Mouse (Mus musculus) urinary bladder, postnatal 25 days (tissue): ENCODE measurements at regions not wholly inside any gene's neighbourhood (a gene's known extent, or its start where the extent isn't known, plus 50 kb on each side); places are given as distances from the start of the nearest gene placed in this dataset.
A peak's percentile ranks its signal among the peaks of the same experiment; 100 is the strongest.
"Not testable (repeated sequence)": the region's sequence is repeated elsewhere in the genome, so short reads cannot be mapped to it uniquely, and the experiment has no call there.

Source experiments
- DNase-seq: peaks from one replicate; pipeline ENCODE4 v3.0.0; 2022; ENCODE audit warnings: low spot score

DNA sequence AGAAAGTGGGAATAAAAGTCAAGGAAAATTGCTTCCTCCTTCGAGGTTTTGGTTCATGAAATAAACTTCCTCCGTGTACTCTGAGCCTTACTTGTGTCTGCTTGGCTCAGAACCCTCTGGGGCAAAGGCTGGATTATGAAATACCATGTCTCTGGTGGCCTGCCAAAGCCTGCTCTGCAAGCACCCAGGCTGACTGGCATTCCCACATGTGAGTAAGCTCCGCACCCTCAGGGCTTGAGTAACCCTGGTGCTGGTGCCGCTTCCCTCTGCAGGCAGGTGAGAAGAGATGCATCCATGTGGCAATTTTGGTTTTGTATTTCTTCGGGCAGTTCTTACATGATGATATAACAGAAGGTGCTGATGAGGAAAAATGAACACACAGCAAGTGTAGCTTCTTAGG, 66.0 kb downstream of the Nr2f2 start:
- DNase-seq, result peak; percentile 66

DNA sequence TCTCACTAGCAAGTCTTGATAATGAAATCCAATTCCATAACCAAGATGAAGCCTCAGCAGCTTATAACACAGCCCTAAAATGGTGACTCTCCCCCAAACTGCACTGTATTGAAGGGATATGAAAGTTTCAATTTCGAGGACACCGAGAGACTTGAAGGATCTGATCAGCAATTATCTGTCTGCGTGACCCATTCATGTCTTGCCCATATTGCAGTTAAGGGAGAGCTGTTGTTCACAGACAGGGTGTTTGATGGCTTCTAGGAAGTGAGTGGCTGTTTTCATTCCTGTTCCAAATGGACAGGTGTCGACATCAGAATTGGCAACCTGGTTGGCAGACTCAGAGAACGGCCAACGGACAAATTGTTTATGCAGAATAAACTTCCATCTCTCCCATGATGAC, 75.1 kb downstream of the Nr2f2 start:
- DNase-seq, result no peak

DNA sequence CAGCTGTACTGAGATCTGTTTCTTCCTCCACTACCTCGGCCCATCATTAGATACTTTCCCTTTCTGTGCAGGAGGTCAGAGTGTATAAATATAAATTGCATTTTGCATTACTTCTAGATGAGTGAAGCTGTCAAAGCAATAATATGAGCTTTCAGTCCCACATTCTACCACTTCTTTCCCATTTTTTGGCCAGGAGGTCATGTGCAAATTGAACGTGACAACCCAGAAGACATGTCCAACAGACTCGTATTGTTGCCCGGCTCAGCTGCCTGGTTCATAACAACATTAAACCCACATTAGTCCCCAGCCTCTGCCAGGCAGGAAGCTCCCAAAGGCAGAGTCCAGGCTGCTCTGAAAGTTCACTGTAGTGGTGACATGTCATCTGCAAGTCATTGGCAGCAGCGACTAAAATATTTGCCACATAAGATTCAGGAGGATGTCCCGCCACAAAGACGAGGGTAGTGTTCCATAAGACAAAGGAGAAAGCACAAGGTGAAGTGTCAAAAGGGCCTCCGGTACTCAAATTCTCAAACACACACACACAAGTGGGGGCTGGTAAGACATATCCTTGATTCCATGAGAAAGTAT, 75.7 kb downstream of the Nr2f2 start:
- no peak for DNase-seq

DNA sequence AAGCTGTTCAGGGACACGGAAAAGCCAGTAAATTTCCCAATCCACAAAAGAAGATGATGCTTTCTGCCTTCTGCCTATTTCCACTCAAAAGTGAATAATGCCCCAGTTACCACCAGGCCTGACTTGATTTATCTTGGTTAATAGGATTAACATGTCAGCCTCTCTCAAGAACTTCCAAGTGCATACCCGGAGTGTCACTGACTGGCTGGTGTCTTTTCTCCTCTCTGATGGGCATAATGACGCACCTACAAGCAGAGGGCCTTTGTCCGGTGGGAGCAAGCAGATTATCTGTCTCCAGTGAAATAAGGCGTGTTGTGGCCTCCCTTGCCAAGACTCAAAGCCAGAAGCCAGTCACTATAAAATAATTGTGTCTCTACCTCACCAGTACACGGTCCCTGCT, 76.3 kb downstream of the Nr2f2 start:
- DNase-seq, result no peak

DNA sequence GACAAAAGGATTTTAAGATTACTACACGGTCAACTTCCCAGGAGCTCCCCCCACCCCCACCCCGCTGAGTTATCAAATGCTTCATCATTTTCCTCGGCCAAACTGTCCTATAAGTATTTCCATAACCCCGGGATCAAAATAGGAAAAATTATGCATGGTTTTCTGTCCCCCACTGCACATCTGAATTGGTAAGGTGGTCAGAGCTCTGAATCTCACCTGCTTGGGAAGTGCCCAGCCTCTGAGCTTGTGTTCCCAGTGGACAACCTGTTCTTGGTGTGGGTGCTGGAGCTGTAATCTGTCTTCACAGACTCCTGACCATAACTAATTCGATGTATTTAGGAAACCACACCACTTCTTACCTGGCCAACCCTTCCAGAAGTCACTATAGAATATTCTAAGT, 77.9 kb downstream of the Nr2f2 start:
- DNase-seq, result no peak

DNA sequence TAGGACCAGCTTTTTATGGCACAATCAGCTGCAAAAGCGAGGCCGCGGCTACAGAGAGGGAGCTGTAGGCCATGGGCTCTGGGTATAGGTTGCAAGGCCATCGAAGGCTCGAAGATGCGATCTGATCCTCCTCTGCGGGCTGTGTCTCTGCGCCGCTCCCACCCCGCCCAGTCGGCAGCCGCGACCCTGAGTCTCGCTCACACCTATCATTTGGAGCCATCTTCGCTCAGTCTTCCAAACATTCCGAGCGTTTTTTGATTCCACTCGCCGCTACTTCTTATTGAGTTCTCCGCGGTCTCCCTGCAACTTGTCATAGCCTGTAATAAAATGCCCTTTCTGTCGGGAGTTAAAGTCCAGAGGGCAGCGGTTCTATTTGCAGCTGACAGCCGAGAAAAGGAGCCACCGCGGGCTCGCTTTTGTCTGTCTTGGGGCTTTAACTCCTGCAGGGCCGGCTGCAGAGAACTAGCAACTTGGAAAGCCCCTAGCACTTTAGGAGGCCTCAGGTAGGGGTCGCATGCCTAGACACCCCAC, 78.6 kb downstream of the Nr2f2 start:
- DNase-seq, result no peak

DNA sequence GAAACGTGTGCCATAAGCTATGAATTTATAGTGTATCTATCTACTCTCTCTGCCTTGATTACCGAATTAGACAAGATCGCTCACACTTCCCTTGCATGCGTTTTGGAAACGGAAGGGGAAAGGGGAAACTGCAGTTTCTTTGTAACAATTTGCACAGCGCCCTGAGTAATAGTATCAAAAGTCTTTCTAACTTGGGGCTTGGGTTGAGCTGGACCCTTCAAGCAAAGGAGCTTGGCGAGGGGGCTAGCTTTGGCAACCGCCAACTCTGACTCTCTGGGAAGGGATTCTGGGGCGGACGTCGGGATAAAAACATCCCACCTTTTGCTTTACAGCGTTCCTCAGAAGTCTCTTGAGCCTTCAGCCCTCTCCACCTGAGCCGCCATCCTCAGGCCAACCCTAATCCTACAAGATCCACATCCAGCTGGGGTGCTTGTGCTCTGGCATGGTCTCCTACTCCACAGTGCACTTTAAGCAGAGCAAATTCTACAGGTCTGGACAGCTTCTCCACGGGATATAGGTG, 79.6 kb downstream of the Nr2f2 start:
- no peak for DNase-seq

DNA sequence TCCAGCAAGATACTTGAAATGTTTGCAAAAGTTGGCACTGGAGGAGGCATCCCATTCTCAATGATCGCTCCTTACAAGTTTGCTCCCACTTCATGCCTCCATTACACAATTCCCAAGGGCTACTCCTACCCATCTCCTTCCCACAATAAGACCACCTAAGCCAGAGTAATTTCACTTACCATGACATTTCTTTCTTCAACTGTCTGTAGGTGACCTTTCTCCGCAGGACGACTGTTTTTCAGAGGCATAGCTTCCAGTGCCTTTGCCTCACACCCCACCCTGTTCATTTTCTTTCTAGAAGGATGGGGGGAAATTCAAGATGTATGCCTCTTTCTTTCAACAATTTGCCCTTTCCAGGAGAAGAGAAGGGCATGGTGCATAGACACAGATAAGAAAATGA, 81.2 kb downstream of the Nr2f2 start:
- DNase-seq, result no peak

DNA sequence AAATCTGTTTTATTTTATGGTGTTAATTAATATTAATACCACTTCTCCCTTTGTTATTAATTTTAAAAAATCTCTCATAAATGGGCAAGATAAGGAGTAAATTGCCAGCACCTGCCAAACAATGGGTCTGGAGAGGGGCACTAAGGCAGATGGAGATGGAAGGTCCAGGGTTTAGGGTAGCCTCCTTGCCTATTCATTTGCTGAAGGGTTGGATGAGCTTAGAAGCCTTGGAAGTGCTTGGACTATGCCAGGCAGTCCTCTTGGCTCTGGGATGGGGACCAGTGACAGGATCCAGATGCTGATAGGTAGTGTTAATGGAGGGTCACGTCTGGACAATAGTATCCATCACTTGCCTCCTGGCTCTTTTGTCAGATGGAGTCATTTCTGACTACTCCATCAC, 82.7 kb downstream of the Nr2f2 start:
- no peak for DNase-seq

DNA sequence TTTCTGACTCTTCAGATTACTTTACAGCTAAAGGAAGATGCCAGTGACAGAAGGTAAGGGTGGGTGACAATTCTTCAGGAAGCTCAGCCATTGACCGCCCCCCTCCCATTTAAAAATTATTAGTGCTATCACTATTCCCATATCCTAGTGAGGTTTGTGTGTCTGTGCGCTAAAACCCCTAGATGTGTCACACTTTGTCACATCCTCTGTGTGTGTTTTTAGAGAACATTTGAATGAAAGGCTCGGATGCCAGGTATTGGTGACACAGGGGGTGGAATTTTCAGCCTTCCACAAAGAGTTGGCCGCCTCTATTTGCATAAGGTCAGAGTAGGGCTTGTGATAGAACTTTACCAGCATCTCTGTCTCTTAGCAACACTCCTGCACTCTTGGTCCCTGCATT, 83.4 kb downstream of the Nr2f2 start:
- DNase-seq, result no peak

DNA sequence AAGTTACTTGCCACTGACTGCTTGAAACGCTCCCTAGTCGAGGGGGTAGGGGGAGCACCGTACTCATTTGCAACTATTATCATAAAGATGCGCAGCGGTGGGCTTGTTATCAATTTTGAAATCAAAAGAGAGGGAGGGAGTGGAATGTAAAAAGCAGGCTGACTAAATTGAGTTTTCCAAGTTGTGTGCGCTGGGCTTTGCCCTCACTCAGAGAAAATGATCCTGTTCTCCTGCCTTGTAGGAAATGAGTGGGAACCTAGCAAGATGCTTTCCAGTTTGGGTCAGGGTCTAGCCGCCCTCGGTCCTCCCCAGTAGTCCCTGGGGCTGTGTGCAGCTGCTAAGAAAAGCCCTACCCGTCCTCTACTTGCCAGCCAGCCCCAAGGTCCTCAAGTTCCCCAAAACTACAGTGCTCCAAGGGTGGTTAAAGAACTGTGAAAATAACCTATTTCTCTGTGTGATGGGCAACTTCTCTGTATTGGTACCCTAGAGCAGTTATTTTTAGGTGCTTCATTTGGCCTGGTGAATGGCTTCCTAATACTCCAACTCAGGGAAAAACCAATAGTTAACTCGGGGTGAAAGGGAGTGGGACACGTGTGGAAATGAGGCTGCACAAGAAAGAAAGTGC, 84.5 kb downstream of the Nr2f2 start:
- DNase-seq, result no peak

DNA sequence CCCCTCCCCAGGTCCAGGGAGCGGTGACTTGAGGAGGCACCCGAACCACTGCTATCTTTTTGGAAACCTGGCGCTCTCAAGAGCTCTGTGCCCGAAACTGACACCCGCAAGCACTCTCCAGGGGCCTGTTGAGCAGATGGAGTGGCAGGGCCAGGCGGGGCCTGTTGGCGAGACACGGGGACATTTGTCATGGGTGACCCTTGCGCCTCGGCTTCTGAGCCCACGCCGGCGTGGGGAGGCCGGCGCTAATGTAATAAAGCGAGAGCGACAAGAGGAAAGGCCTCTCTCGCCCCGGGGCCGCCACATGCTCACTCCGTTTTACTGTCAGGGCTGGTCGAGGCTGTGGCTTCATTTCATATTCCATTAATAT, 85.2 kb downstream of the Nr2f2 start:
- DNase-seq, result no peak

DNA sequence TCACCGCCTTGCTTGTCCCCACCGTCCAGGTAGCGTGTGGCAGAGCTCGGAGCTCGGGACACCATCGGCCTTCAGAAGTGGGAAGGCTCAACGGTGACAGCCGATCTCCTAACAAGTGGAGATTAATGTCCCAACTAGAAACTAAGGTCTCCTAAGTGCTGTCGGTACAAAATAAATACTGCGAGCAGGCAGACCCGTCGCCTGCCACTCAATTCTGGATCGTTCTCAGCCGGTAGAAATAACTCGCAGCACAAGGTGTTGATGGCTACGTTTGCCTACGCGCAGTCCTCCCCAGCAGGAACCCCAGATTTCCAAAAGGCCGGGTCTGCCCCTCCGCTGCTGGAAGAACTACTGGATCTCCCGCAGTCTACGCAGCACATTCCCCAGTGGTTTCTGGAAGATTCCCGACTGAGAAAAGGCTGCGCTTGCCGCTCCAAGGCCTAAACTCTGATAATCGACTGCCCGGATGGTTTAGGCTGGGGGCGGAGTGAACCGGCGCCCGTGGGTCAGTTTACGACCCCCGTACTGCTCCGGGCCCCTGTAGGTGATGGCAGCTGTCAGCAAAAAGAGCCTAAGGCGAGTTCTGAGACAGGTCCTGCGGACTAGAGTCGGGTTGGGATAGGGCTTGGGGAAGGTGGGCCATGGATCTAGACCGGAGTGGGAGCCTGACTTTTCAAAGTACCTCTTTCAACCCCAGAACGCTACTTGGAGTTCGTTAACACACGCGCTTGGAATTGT, 85.7 kb downstream of the Nr2f2 start:
- DNase-seq, result no peak

DNA sequence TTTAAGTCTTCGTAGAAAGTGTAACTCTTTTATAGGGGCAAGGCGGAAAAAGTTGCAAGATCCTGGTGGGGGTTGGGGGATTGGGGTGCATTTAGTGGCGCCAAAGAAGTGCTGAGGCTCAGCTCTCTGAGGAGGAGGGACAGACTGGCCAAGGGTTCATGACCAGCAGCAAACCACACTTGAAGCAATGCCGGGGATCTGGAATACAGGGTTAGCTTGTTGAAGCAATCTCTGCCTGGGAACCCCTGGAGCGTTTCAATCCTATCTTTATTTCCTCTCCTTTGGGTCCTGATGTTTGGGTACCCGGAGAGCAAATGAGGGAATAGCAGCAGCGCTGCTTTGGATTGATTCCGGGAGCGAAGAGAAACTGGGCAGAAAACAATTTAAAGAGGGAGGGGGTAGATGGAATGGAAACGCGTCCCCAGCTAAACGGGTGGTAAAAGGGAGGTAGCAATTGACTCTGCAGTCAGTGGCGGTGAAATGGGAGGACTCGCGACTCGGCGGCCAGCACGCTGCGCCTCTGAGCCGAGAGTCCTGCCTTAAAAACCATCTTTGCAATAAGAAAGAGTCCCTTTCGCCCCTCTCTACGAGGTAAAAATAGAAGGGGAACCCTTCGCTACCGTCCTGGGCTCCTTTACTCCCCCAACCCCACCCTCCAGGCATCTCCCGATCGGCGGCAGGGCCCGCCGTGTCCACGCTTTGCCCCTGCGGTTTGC, 86.5 kb downstream of the Nr2f2 start:
- DNase-seq, result no peak

DNA sequence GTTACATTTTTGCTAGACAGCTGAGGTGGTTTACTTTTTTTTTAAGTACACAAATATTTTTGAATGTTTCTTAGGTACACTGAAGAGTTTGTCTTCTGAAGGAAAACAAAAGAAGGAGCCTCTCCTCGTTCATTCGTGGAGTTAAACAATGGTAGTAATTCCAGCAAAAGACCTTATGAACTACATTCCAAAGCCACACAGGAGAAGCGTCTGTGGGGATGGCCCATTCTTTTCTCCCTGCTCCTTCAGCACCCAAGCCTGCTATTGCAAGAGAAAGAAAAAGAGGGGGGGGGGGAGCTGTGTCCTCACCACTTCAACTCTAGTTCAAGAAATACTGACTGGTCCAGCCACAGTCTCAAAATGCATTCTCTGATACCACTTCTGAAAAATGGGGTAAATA, 87.4 kb downstream of the Nr2f2 start:
- DNase-seq, result no peak

DNA sequence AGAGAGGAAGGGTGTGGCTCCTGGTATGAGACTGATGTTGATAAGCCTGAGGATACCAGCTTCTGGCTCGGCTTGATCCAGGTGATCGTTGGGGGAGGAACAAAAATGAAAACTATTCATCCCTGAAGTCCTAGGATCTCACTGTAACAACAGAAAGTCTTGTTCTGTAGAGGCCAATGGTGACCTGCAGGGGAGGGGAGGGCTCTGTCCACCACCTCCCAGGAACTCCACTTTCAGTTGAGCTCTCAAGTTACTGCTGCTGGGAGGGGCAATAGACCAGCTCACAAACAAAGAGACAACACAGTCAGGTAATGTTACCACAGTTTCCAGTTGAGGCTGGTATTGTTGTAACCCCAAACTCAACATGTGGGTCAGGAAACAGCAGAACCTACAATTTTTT, 90.5 kb downstream of the Nr2f2 start:
- DNase-seq, result no peak

DNA sequence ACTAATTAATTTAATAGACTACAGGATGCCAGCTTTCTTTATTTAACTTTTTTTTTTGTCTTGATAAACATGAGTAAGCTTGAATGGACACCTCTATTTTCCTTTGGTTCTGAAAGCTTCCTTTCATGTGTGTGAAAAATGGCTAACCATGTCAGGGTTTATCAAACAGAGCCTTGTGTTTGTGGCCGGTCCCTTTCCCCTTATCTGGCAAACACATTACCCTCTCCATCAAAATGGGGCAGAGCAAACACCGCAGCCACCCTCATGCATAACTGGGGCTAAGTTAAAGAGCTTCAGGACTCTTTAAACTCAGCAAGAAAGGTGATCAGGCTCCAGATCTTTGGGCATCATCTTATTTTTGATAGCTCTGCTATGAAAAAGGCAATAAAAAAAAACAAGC, 92.2 kb downstream of the Nr2f2 start:
- no peak for DNase-seq

DNA sequence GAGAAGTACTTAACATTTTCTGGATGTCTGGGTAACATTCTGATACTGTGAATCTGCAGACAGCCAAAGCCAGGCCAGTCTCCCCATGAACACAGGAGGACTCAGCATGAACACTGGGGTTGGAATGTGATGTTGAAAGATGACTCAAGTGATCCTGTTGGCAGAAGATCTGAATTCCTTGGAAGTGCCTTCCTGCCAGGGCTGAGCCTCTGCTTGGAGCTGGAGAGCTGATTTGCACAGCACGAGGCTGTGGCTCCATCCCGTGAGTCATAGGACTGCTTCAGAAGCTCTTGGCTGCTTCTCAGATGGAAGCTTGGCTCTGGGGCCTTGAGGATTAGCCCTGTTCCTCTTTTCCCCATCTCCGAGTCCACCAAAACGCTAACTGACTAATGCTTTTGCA, 99.5 kb downstream of the Nr2f2 start:
- DNase-seq, result peak; percentile 50

DNA sequence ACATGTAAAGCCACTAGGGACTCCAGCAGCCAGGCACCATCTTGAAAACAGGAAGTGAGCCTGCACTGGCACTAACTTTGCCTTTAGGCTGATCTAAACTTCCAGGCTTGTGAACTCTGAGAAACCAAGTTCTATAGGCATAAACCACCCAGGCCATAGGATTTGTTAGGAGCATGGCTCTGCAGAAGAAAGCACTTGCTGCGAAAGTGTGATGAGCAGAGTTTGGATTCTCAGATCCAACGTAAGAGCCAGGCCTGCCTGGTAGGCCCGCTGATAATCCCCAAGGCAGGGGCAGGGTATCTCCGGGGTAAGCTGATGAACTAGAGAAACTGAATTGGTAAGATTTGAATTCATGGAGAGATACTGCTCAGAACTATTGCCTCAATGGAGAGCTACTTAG, 109.7 kb downstream of the Nr2f2 start:
- no peak for DNase-seq

DNA sequence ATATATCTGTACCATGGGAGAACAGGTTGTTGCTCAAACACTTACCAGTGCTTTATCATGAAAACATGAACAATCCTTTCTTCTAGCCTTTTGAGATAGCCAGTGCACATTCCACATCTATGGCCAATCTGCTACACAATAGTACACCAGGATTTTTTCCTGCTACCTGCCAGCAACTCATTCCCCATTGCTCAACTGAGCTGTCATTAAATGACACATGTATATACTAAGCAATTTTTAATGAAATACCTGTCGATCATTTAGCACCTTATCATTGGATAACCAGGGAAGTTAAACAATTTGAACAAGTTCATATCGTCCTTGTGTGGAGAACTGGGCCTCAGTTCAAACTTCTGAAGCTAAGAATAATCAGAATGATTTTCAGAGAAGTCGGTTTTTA, 111.5 kb downstream of the Nr2f2 start:
- DNase-seq, result no peak

DNA sequence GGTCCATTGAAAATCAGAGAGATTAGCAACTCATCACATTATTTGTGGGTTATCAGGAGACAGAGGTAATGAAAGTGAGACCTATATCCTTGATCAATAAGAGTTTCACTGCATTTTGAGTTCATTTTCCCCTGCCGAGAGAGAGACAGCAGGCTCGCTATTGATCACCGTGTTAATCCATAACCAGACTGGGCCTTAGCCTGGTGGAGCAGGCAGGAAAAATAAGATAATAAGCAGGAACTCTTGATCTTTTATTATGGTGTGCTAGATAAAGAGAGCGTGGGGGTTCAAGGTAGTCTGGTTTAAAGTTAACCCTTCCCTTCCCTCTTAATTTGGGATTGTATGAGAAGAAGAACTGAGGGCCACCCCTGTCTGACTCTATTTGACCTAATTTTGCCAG, 113.3 kb downstream of the Nr2f2 start:
- no peak for DNase-seq

DNA sequence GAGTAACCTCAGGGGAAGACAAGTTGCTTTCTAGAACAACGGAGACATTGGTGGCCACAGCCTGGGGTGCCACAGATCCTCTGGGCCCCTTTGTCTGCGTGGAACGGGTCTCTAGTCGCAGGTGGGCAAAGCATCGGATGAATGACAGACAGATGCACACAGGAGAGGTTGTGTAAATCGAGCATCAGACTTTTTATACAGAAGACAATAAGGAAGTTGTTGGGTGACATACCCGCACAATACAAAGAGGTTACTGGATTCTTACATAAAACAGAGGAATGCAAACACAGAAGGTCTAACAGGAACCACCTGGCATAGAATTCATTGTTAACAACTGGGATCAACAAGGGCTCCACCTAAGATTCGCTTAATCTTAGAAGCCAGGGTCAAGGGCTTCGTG, 127.5 kb downstream of the Nr2f2 start:
- not testable (repeated sequence) for DNase-seq

DNA sequence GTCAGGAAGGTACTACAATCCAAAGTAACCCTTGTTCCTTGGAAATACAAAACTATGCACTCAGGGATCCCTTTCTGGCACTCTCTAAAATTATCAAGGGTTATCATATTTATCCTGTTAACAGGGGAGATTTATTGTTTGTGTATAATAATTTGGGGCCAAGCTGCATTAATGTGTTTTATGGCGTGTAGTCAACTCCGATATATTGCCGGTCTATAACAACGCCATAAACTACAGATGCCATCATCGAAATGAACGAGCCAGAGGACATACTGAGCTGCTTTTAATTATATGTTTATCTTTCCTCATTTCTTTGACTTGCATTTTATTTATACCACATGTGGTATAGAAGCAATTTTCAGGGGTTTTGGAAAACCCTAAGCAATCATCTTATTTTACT, 147.2 kb downstream of the Nr2f2 start:
- DNase-seq, result no peak
